Mouse (Mus musculus) C2C12 (cell line): ENCODE measurements around the gene Olfr1138. TPM values are rescaled to one million over a fixed set of nuclear protein-coding genes. Genes with fewer than 3 reads are reported as not detected.

Experiments used
- H3K27me3 ChIP-seq: one replicate; pipeline ENCODE4 v1.6.1; 2011; ENCODE audit not compliant: control insufficient read depth, insufficient read depth, insufficient read length
- H3K36me3 ChIP-seq: one replicate; pipeline ENCODE4 v1.6.1; 2011; ENCODE audit not compliant: control insufficient read depth, insufficient read depth
- H3K4me3 ChIP-seq: one replicate; pipeline ENCODE4 v1.5.1; 2011; ENCODE audit warnings: mild to moderate bottlenecking, control low read depth; ENCODE audit not compliant: poor library complexity, insufficient read depth, severe bottlenecking
- H3K79me2 ChIP-seq: one replicate; pipeline ENCODE4 v1.6.1; 2011; ENCODE audit not compliant: control insufficient read depth, insufficient read depth
- H3K79me3 ChIP-seq: one replicate; pipeline ENCODE4 v1.6.1; 2011; ENCODE audit warnings: low read depth, control low read depth
- H3ac ChIP-seq: one replicate; pipeline ENCODE3; 2011; ENCODE audit warnings: low read depth; ENCODE audit not compliant: control insufficient read depth, insufficient read length
- CEBPB ChIP-seq: IDR thresholded peaks from one replicate; pipeline ENCODE4 v1.6.1; 2011; ENCODE audit warnings: low read depth, mild to moderate bottlenecking, control low read depth, moderate library complexity
- CTCF ChIP-seq: IDR thresholded peaks from one replicate; pipeline ENCODE4 v1.5.1; 2011; ENCODE audit not compliant: control insufficient read depth, insufficient read depth, insufficient read length
- FOSL1 ChIP-seq: IDR thresholded peaks from one replicate; pipeline ENCODE4 v1.8.0; 2011; ENCODE audit warnings: mild to moderate bottlenecking, low read length; ENCODE audit not compliant: poor library complexity, insufficient read depth, severe bottlenecking
- MAX ChIP-seq: IDR thresholded peaks from one replicate; pipeline ENCODE4 v1.6.1; 2011; ENCODE audit warnings: mild to moderate bottlenecking, control low read depth
- MYOD1 ChIP-seq: IDR thresholded peaks from one replicate; pipeline ENCODE4 v1.6.1; 2011; ENCODE audit warnings: low read depth; ENCODE audit not compliant: control insufficient read depth, insufficient read length
- MYOG ChIP-seq: IDR thresholded peaks from one replicate; pipeline ENCODE4 v1.6.1; 2011; ENCODE audit not compliant: control insufficient read depth, insufficient read length; ENCODE audit errors: extremely low read depth
- USF1 ChIP-seq: IDR thresholded peaks from one replicate; pipeline ENCODE4 v1.6.1; 2011; ENCODE audit warnings: low read depth, mild to moderate bottlenecking, control low read depth, moderate library complexity
- polyA plus RNA-seq: library from polyadenylated mRNA; unstranded; fragments of >200 nt; fragmentation: generic; extraction: Trizol; gene quantifications from one replicate; pipeline ENCODE4 v1.2.1, GENCODE M21; 2012; ENCODE audit warnings: missing spikeins

Olfr1138 gene
- polyA plus RNA-seq, 1 experiment = not detected

GRCm38 (mm10) chr2:87693847-87694246 is 45.9 kb downstream of the Olfr1138 start, which contains the start of gene Olfr1136:
Gene Olfr1136, minus strand, starts transcription at chr2:87693947.
- H3K27me3 ChIP-seq = no peaks in the 10 kb centered on the region
- TF ChIP-seq FOSL1 = no peak
- TF ChIP-seq MYOG = no peak
- TF ChIP-seq MAX = no peak
- no peak for TF ChIP-seq CTCF
- no peak for TF ChIP-seq CEBPB
- TF ChIP-seq MYOD1 = no peak
- no peak for TF ChIP-seq USF1

More at GRCm38 (mm10) chr2:87693847-87694246, 45.9 kb downstream of the Olfr1138 start, which contains the start of gene Olfr1136:
- H3K79me2 ChIP-seq = no peaks in the 10 kb centered on the region
- no peak within 1 kb of the TSS for H3K4me3 ChIP-seq
- H3K79me3 ChIP-seq = no peaks in the 10 kb centered on the region
- H3K36me3 ChIP-seq = no peaks in the 10 kb centered on the region
- H3ac ChIP-seq = no peak within 1 kb of the TSS

Other genes starting within 250 kb of the Olfr1138 start
- not detected for gene Pramel7, start 242.9 kb downstream of the Olfr1138 start, polyA plus RNA-seq
- gene Pramel6, start 233.4 kb downstream of the Olfr1138 start, polyA plus RNA-seq = not detected
- gene Olfr153, start 208.2 kb downstream of the Olfr1138 start, polyA plus RNA-seq = not detected
- not detected for gene Olfr1128, start 194.4 kb downstream of the Olfr1138 start, polyA plus RNA-seq
- gene Olfr1129, start 166.1 kb downstream of the Olfr1138 start, polyA plus RNA-seq = not detected
- not detected for gene Olfr1130, start 133.8 kb downstream of the Olfr1138 start, polyA plus RNA-seq
- not detected for gene Olfr1131, start 112.9 kb downstream of the Olfr1138 start, polyA plus RNA-seq
- not detected for gene Olfr1132, start 102.4 kb downstream of the Olfr1138 start, polyA plus RNA-seq
- not detected for gene Olfr1133, start 92.6 kb downstream of the Olfr1138 start, polyA plus RNA-seq
- gene Olfr1134, start 81.5 kb downstream of the Olfr1138 start, polyA plus RNA-seq = not detected
- not detected for gene Olfr1135, start 66.3 kb downstream of the Olfr1138 start, polyA plus RNA-seq
- not detected for gene Olfr1136, start 46.0 kb downstream of the Olfr1138 start, polyA plus RNA-seq
- gene Olfr1137, start 26.8 kb downstream of the Olfr1138 start, polyA plus RNA-seq = not detected
- not detected for gene Olfr1140, start 3.8 kb upstream of the Olfr1138 start, polyA plus RNA-seq
- not detected for gene Olfr1141, start 14.0 kb upstream of the Olfr1138 start, polyA plus RNA-seq
- gene Olfr152, start 39.5 kb upstream of the Olfr1138 start, polyA plus RNA-seq = not detected
- gene Olfr1143, start 60.6 kb upstream of the Olfr1138 start, polyA plus RNA-seq = not detected
- gene Olfr1145, start 69.8 kb upstream of the Olfr1138 start, polyA plus RNA-seq = not detected
- gene Olfr1148, start 90.6 kb upstream of the Olfr1138 start, polyA plus RNA-seq = not detected
- not detected for gene Olfr1150-ps1, start 104.0 kb upstream of the Olfr1138 start, polyA plus RNA-seq
- not detected for gene Olfr1151, start 115.9 kb upstream of the Olfr1138 start, polyA plus RNA-seq
- gene Olfr1152, start 126.5 kb upstream of the Olfr1138 start, polyA plus RNA-seq = not detected
- gene Olfr1153, start 155.0 kb upstream of the Olfr1138 start, polyA plus RNA-seq = not detected
- gene Olfr1154, start 165.2 kb upstream of the Olfr1138 start, polyA plus RNA-seq = not detected
- not detected for gene Olfr1155, start 205.2 kb upstream of the Olfr1138 start, polyA plus RNA-seq
- gene Olfr1156, start 213.1 kb upstream of the Olfr1138 start, polyA plus RNA-seq = not detected
- gene Olfr1157, start 228.3 kb upstream of the Olfr1138 start, polyA plus RNA-seq = not detected
- not detected for gene Olfr74, start 234.7 kb upstream of the Olfr1138 start, polyA plus RNA-seq